Mouse (Mus musculus) C2C12 (cell line): ENCODE measurements at regions not wholly inside any gene's neighbourhood (a gene's known extent, or its start where the extent isn't known, plus 50 kb on each side); places are given as distances from the start of the nearest gene placed in this dataset.

ENCODE experiments used
- CTCF ChIP-seq: IDR thresholded peaks from one replicate; pipeline ENCODE4 v1.5.1; 2011; ENCODE audit not compliant: control insufficient read depth, insufficient read depth, insufficient read length
- USF1 ChIP-seq: IDR thresholded peaks from one replicate; pipeline ENCODE4 v1.6.1; 2011; ENCODE audit warnings: low read depth, mild to moderate bottlenecking, control low read depth, moderate library complexity

- TF ChIP-seq CTCF = no peak
- TF ChIP-seq USF1 = no peak
These were observed 891.5 kb downstream of the Car8 start for GRCm38 (mm10) chr4:7347317-7347716.
